Mouse (Mus musculus) lung, adult 18-20 months (tissue): ENCODE data around the gene Atp6v1b1.
"Not testable (repeated sequence)": the region's sequence is repeated elsewhere in the genome, so short reads cannot be mapped to it uniquely, and the experiment has no call there.

Experiments
- DNase-seq, 2 experiments: peaks; one replicate each; pipeline ENCODE4 v3.0.0; 2022; ENCODE audit warnings: mixed read lengths in 2 of 2

Atp6v1b1 gene

DNA sequence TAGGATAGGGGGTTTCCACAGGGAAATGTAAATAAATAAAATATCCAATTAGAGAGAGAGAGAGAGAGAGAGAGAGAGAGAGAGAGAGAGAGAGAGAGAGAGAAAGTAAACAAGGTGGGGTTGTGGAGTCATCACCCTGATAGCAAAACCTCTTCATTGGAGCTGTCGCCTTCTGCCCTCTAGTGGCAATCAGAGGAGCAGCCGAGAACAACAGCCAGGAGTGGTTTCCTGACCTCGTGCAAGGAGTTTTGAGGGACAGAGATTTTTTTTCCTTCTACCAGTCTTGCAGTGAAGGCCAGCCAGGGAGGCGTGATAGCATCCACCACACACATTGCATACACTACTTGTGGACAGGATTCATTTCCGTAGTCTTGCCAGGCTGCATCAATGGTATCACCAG, 36.2 kb downstream of the Atp6v1b1 start:
- peak; percentile 49 to 57 for DNase-seq

DNA sequence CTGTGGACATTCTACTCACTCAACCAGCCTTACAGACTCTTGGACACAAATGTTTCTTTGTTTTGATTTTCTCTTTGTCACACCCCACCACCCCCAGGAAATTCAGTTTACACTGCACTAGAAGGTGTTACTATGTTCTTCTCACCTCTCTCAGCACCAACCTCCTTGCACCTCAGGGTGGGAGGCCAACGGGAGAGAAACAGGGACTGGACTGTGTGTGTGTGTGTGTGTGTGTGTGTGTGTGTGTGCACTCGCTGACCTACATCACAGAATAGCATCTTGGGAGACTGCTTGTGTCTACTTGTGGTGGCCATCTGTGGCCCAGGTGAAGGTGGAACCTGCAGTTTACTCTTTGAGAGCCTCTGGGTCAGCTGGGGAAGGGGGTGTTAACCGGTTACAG, 43.6 kb downstream of the Atp6v1b1 start:
- DNase-seq, result no peak

DNA sequence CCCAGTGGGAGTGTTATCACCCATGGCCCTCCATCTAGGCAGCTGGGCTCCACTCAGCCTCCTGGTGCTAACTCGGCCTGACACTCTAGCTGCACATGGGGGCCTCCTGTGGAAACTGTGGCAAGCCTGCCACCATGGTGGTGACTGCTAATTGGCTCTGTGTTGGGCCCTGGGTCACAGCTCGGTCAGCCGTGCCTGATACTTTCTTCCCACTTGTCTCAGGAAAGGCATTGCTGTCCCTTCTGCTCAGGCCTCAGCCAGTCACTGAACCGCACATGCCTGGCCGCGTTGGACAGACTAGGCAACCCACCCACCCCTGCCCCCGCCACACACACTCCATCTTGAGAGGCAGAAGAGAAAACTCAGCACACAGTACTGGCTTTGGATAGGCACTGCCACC, 45.8 kb downstream of the Atp6v1b1 start:
- DNase-seq, result no peak

DNA sequence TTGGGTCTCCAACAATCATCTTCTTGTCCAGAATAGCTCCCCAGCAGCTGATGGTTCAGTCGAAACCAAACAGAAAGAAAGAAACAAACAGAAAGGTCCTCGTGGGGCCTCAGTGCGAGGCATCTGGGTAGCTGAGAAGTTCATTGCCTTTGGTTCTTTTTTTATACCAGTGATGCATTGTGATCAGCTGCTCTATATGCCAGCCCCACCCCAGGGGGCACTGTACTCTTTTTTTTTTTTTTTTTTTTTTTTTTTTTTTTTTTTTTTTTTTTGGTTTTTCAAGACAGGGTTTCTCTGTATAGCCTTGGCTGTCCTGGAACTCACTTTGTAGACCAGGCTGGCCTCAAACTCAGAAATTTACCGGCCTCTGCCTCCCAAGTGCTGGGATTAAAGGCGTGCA, 47.7 kb downstream of the Atp6v1b1 start:
- DNase-seq, result not testable (repeated sequence)

DNA sequence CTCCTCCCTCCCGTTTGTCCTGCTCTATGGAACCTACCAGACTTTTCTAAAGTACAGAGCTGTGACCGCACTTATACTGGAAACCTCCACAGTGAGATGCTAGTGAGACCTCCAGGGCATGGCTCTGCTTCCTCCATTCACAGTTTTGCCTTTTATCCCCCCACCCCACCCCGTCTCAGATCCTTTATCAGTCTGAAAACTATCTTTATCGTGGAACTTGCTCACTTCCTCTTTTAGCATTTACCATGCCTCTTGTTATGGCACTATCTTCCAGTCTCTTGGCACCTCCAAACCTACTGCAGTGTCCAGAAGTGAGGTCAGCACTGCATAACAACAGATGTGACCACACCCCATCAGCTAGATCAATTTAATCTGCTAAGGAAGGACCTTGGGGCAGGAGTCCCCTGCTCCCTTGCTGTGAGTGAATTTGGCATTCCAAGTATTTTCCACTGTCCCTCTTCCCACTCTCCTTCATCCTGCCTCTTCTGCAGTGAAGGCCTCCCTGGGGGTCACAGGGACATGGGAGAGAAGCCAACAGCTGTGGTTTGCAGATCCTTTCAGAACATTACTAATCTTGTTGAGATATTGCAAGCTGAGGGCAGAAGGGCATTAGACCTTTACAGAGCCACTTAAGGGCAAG, 48.6 kb downstream of the Atp6v1b1 start:
- no peak for DNase-seq

DNA sequence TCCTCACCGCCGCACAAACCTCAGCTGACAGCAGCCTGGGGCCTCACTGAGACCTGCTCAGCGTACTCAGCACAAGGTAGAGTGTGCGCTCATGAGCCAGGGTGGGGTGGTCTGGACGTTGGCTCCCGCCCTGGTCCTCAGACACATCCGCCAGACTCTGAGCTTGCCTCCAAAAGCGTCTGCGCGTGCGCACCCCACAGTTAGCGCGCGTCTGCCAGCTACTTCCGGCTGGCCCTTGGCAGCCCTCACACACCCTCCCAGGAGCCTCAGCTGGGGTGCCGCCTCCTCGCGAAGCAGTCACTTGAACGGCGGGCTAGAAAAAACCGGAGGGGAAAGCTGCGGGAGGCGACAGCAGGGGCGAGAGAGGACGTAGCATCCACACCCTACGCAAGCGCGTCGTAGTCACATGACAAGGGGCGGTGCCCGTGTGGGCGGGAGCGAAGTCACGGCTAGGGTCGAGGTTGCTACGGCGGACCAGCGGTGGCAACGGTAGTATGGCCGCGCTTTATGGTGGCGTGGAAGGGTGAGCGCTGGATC, 52.0 kb downstream of the Atp6v1b1 start, which contains the start of gene Nagk:
Gene Nagk (plus strand): TSS at position 223 of the 537 bp plus-strand sequence.
- peak; percentile 95 to 97 for DNase-seq

DNA sequence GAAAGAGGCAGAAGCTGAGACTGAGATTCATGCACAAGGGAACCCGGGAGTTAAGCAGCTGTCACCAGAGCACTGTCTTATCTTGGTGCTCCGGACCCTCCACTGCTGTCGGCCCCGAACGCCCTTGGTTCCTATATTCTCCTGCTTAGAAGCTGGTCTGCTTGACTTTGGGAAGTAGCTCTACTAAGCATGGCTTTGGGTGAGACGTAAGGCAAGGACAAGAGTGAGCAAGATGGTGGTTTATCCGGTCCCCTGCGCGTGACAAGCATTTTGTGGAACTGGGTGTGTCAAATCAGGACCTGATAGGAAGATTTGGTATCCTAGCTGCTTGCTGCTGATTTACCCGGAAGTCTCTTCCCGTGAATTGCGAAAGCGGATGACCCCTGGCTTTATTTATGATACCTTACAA, 52.7 kb downstream of the Atp6v1b1 start:
- DNase-seq, result peak; percentile 56 to 71

DNA sequence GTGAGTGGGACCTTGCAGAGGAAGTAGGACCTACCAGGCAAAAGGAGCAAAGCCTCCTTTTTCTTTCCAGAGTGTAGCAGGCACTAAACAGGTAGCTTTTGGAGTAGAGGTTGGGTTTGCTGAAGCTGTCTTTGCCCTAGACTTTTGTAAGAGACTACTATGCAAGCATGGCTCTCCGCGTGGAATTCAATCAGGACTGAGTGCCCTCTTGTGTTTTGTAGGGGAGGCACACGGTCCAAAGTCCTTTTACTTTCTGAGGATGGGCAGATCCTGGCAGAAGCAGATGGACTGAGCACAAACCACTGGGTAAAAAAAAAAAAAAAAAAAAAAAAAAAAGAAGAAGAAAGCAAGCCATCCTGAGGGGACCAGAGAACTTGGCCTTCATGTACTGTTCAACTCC, 53.9 kb downstream of the Atp6v1b1 start:
- no peak for DNase-seq

DNA sequence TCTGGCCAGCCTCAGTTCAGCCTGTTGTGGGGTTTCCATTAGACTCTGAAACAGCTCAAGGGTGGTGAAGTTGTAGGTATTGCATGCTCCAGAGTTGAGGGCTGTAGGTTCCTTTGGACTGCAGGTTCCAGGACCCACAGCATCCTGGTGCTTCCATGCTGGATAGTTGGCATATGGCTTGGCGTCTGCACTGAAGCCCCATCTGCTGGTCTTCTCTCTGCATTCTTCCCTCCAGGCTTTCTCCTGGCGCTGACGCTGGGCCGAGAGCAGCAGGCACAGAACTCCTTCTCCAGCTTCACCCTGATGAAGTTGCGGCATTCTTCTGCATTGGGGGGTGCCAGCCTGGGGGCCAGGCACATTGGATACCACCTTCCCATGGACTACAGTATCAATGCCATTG, 59.2 kb downstream of the Atp6v1b1 start:
- no peak for DNase-seq

DNA sequence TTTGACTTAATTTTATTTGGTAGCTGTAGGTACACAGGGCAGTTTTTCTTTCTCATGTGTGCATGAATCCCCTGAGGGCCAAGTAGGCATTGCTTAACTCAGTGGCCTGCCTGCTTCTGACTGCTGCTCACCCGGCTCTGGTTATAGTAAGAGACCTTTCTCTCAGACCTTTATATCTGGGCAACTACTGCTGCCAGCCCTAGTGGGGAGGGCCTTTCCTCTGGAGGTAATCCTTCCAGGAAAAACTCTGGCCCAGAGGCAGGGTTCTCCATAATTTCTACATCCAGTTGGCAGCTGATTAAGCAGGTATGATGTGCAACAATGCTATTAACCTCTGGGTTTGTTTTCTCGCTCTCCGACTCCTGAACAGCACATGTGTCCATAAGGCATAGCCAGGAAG, 60.1 kb downstream of the Atp6v1b1 start:
- no peak for DNase-seq
